Mouse (Mus musculus) telencephalon, adult 2 months (tissue): ENCODE results near the gene Vmn1r235.
"Not testable (repeated sequence)": the region's sequence is repeated elsewhere in the genome, so short reads cannot be mapped to it uniquely, and the experiment has no call there.

ENCODE experiments used
- DNase-seq: peaks from one replicate; pipeline ENCODE4 v3.0.0-alpha.2; 2011; ENCODE audit warnings: low read depth, low spot score

Gene Vmn1r235

GRCm38 (mm10) chr17:21256111-21256510, at the start of gene Vmn1r235:
Vmn1r235 (plus strand) TSS chr17:21256411.
- DNase-seq: no peak

GRCm38 (mm10) chr17:21211081-21211480, 45.1 kb upstream of the Vmn1r235 start:
- not testable (repeated sequence) for DNase-seq

GRCm38 (mm10) chr17:21225787-21226186, 30.4 kb upstream of the Vmn1r235 start, which contains the start of gene Vmn1r234:
Vmn1r234 (plus strand) TSS chr17:21226087.
- DNase-seq: no peak

GRCm38 (mm10) chr17:21231654-21232053, 24.6 kb upstream of the Vmn1r235 start:
- DNase-seq: peak; percentile 11

GRCm38 (mm10) chr17:21272103-21272502, 15.9 kb downstream of the Vmn1r235 start:
- DNase-seq: peak; percentile 15

- DNase-seq: no peak
Observed at GRCm38 (mm10) chr17:21282642-21283041, 26.4 kb downstream of the Vmn1r235 start, which contains the start of gene Vmn1r236. Vmn1r236 (plus strand) TSS chr17:21282942.

GRCm38 (mm10) chr17:21284395-21284794, 28.2 kb downstream of the Vmn1r235 start:
- no peak for DNase-seq

GRCm38 (mm10) chr17:21289695-21290094, 33.5 kb downstream of the Vmn1r235 start:
- DNase-seq: no peak

- no peak for DNase-seq
Observed at GRCm38 (mm10) chr17:21311565-21311964, 55.4 kb downstream of the Vmn1r235 start, which contains the start of gene Vmn1r237. Vmn1r237 (plus strand) TSS chr17:21311865.
